Mouse (Mus musculus) testis, adult 2 months (tissue): Measurements from ENCODE around the gene Sarnp. TPM values are rescaled to one million over a fixed set of nuclear protein-coding genes. Genes with fewer than 3 reads are reported as not detected.
"Not testable (repeated sequence)": the region's sequence is repeated elsewhere in the genome, so short reads cannot be mapped to it uniquely, and the experiment has no call there.

Experiments
- H3K27ac ChIP-seq: fragments of 200-500 bp; 2 replicates; pipeline ENCODE4 v1.5.1; 2012; ENCODE audit warnings: low read depth, low read length; ENCODE audit not compliant: control insufficient read depth, insufficient read depth
- H3K27me3 ChIP-seq: fragments of 200-500 bp; 2 replicates; pipeline ENCODE4 v1.6.1; 2012; ENCODE audit warnings: mild to moderate bottlenecking, low read length, moderate library complexity; ENCODE audit not compliant: control insufficient read depth, insufficient read depth
- H3K36me3 ChIP-seq: fragments of 200-500 bp; 2 replicates; pipeline ENCODE4 v1.6.1; 2012; ENCODE audit warnings: mild to moderate bottlenecking, low read length; ENCODE audit not compliant: control insufficient read depth, insufficient read depth
- H3K4me1 ChIP-seq: fragments of 200-500 bp; 2 replicates; pipeline ENCODE4 v1.6.1; 2012; ENCODE audit warnings: low read length; ENCODE audit not compliant: control insufficient read depth, insufficient read depth
- H3K4me3 ChIP-seq: fragments of 200-500 bp; 2 replicates; pipeline ENCODE4 v1.5.1; 2012; ENCODE audit warnings: low read depth, mild to moderate bottlenecking, low read length, moderate library complexity, mixed read lengths; ENCODE audit not compliant: control insufficient read depth
- CTCF ChIP-seq: fragments of 200-500 bp; IDR thresholded peaks from 2 replicates; pipeline ENCODE4 v1.5.1; 2012; ENCODE audit warnings: low read depth, mild to moderate bottlenecking, inconsistent platforms, low read length, moderate library complexity; ENCODE audit not compliant: control insufficient read depth, insufficient read depth, insufficient replicate concordance
- POLR2A ChIP-seq: fragments of 200-500 bp; IDR thresholded peaks from 2 replicates; pipeline ENCODE4 v1.6.1; 2012; ENCODE audit warnings: low read depth, mild to moderate bottlenecking, inconsistent platforms, low read length, moderate library complexity; ENCODE audit not compliant: control insufficient read depth
- polyA plus RNA-seq: library from polyadenylated mRNA; depleted of rRNA; stranded (reverse); fragments of >200 nt; gene quantifications from 2 replicates; pipeline ENCODE4 v1.2.3, GENCODE M21; 2012

Sarnp gene
- polyA plus RNA-seq, 1 experiment, result 13.2 TPM

GRCm38 (mm10) chr10:128821358-128822056 lies 4.4 kb downstream of the Sarnp start, which contains the start of gene Ormdl2:
Ormdl2 (minus strand) TSS chr10:128821645.
- Histone ChIP-seq H3K4me3 (peak within 1 kb of the TSS; percentile 93), H3K27ac (peak within 1 kb of the TSS; percentile 96), H3K4me1 (no peaks in the 10 kb centered on the region), H3K27me3 (no peaks in the 10 kb centered on the region), H3K36me3 (peaks cover 5% of the 10 kb centered on the region)
- peak; percentile 65 for TF ChIP-seq POLR2A
- TF ChIP-seq CTCF, result no peak

- H3K27me3 ChIP-seq, result no peaks in the 10 kb centered on the region
- TF ChIP-seq POLR2A (no peak), CTCF (no peak)
- H3K36me3 ChIP-seq, result 0 out of 2 replicates have a peak, but pooled peaks cover 1% of the 10 kb centered on the region
- H3K4me3 ChIP-seq, result peak overlapping the region; percentile 93
- H3K4me1 ChIP-seq, result no peaks in the 10 kb centered on the region
- H3K27ac ChIP-seq, result peak overlapping the region; percentile 96
Observed at GRCm38 (mm10) chr10:128822135-128822534, 5.0 kb downstream of the Sarnp start.

GRCm38 (mm10) chr10:128823087-128823486 lies 6.0 kb downstream of the Sarnp start:
- not testable (repeated sequence) for H3K36me3 ChIP-seq, H3K27me3 ChIP-seq, H3K27ac ChIP-seq, H3K4me1 ChIP-seq
- peak overlapping the region; percentile 93; the same call in 1 of the 2 replicates for H3K4me3 ChIP-seq

- no peak overlapping the region for H3K4me3 ChIP-seq
- TF ChIP-seq CTCF (no peak), POLR2A (no peak)
- no peaks in the 10 kb centered on the region for H3K27me3 ChIP-seq
- H3K4me1 ChIP-seq, result no peaks in the 10 kb centered on the region
- no peak overlapping the region for H3K27ac ChIP-seq
- no peaks in the 10 kb centered on the region for H3K36me3 ChIP-seq
Observed at GRCm38 (mm10) chr10:128823821-128824220, 6.7 kb downstream of the Sarnp start.

- H3K4me3 ChIP-seq, result no peak overlapping the region
- no peaks in the 10 kb centered on the region for H3K4me1 ChIP-seq
- TF ChIP-seq CTCF (no peak), POLR2A (no peak)
- peaks cover 2% of the 10 kb centered on the region; the same call in 1 of the 2 replicates for H3K36me3 ChIP-seq
- H3K27ac ChIP-seq, result no peak overlapping the region
- H3K27me3 ChIP-seq, result no peaks in the 10 kb centered on the region
Observed at GRCm38 (mm10) chr10:128837400-128837799, 20.3 kb downstream of the Sarnp start.

GRCm38 (mm10) chr10:128839434-128839833 lies 22.3 kb downstream of the Sarnp start:
- Histone ChIP-seq H3K4me3 (no peak overlapping the region), H3K36me3 (peaks cover 2% of the 10 kb centered on the region; the same call in 1 of the 2 replicates), H3K4me1 (no peaks in the 10 kb centered on the region), H3K27ac (no peak overlapping the region), H3K27me3 (no peaks in the 10 kb centered on the region)
- no peak for TF ChIP-seq CTCF
- TF ChIP-seq POLR2A, result no peak

GRCm38 (mm10) chr10:128840612-128841011 lies 23.5 kb downstream of the Sarnp start:
- TF ChIP-seq POLR2A (no peak), CTCF (no peak)
- H3K4me1 ChIP-seq, result no peaks in the 10 kb centered on the region
- H3K36me3 ChIP-seq, result peaks cover 1% of the 10 kb centered on the region; the same call in 1 of the 2 replicates
- no peaks in the 10 kb centered on the region for H3K27me3 ChIP-seq
- H3K27ac ChIP-seq, result no peak overlapping the region
- H3K4me3 ChIP-seq, result no peak overlapping the region

GRCm38 (mm10) chr10:128843260-128843659 lies 26.1 kb downstream of the Sarnp start:
- TF ChIP-seq CTCF, result no peak
- no peak for TF ChIP-seq POLR2A
- H3K27ac ChIP-seq, result no peak overlapping the region
- no peaks in the 10 kb centered on the region; the same call in 1 of the 2 replicates for H3K36me3 ChIP-seq
- no peaks in the 10 kb centered on the region for H3K4me1 ChIP-seq
- peak overlapping the region; percentile 34; the same call in 1 of the 2 replicates for H3K4me3 ChIP-seq
- no peaks in the 10 kb centered on the region for H3K27me3 ChIP-seq
